Mouse (Mus musculus): ENCODE results near the gene Tstd1.
A peak's percentile ranks its signal among the peaks of the same experiment; 100 is the strongest.

- TF ChIP-seq CTCF (conservative IDR thresholded peaks at IDR 0.05; ENCODE audit: insufficient read depth, insufficient read length, low read depth, low read length) (no peak), POLR2A (IDR thresholded peaks at IDR 0.05; ENCODE audit: low read depth, low read length) (peak; percentile 67)
These were observed 7.7 kb upstream of the Tstd1 start, which contains the start of gene Usf1 for GRCm38 (mm10) chr1:171410947-171411484.

Data from kidney, adult 2 months (tissue).